Mouse (Mus musculus): ENCODE data around the gene Astl.

- TF ChIP-seq CTCF (IDR thresholded peaks at IDR 0.05; ENCODE audit: low read depth, low read length) (no peak), POLR2A (IDR thresholded peaks at IDR 0.05; ENCODE audit: extremely low read depth, insufficient read depth, low read length) (no peak)
Measured at GRCm38 (mm10) chr2:127322671-127323285, 15.7 kb upstream of the Astl start.

Measured in liver, adult 2 months (tissue).